Mouse (Mus musculus) forebrain, postnatal 0 days (tissue): ENCODE measurements around the gene Tnfrsf14. TPM values are rescaled to one million over a fixed set of nuclear protein-coding genes. Genes with fewer than 3 reads are reported as not detected.

Source experiments
- ATAC-seq: fragments of 200-750 bp; cut with Nextera tagmentation; 2 replicates; pipeline ENCODE4 v1.8.0; 2017; ENCODE audit warnings: mild to moderate bottlenecking, moderate library complexity
- DNase-seq: peaks from one replicate; pipeline ENCODE4 v3.0.0-alpha.2; 2015
- H3K27ac ChIP-seq: fragments of 300-500 bp; sonication (generic); 2 replicates; pipeline ENCODE4 v1.5.1; 2014; ENCODE audit warnings: low read depth, mild to moderate bottlenecking, antibody characterized with exemption, low read length, moderate library complexity, mixed read lengths
- H3K27me3 ChIP-seq: fragments of 300-500 bp; sonication (generic); 2 replicates; pipeline ENCODE4 v1.6.1; 2014; ENCODE audit warnings: mild to moderate bottlenecking, low read length, mixed read lengths; ENCODE audit not compliant: insufficient read depth
- H3K36me3 ChIP-seq: fragments of 300-500 bp; sonication (generic); 2 replicates; pipeline ENCODE4 v1.6.1; 2014; ENCODE audit warnings: mild to moderate bottlenecking, moderate library complexity; ENCODE audit not compliant: insufficient read depth
- H3K4me1 ChIP-seq: fragments of 300-500 bp; sonication (generic); 2 replicates; pipeline ENCODE4 v1.6.1; 2014; ENCODE audit warnings: antibody characterized with exemption; ENCODE audit not compliant: insufficient read depth
- H3K4me2 ChIP-seq: fragments of 300-500 bp; sonication (generic); 2 replicates; pipeline ENCODE4 v1.6.1; 2014; ENCODE audit warnings: low read depth, mild to moderate bottlenecking, moderate library complexity
- H3K4me3 ChIP-seq: fragments of 300-500 bp; sonication (generic); 2 replicates; pipeline ENCODE4 v1.5.1; 2014; ENCODE audit warnings: low read depth, low read length, mixed read lengths
- H3K9ac ChIP-seq: fragments of 300-500 bp; sonication (generic); 2 replicates; pipeline ENCODE4 v1.6.1; 2014; ENCODE audit warnings: mild to moderate bottlenecking
- H3K9me3 ChIP-seq: fragments of 300-500 bp; sonication (generic); 2 replicates; pipeline ENCODE4 v1.6.1; 2016; ENCODE audit warnings: low read length
- CTCF ChIP-seq: sonication (generic); IDR thresholded peaks from 2 replicates; pipeline ENCODE4 v1.5.1; 2016; ENCODE audit warnings: antibody characterized with exemption, control low read depth, low read depth
- WGBS: fragments of 180-500 bp; shearing (Covaris S2); extraction: QIAGEN DNeasy Blood & Tissue Kit; methylation state at CpG from one replicate; pipeline ENCODE4 v1.1.7; 2014; 5-methylcytosine and 5-hydroxymethylcytosine counted together
- polyA plus RNA-seq: library from polyadenylated mRNA; unstranded; fragments of >200 nt; fragmentation: Nextera tagmentation; extraction: Ambion mirVana; gene quantifications from 2 replicates; pipeline ENCODE4 v1.2.1, GENCODE M21; 2015
- total RNA-seq: library from RNA; depleted of rRNA; stranded (reverse); fragments of >200 nt; gene quantifications from 2 replicates; pipeline ENCODE4 v1.2.3, GENCODE M21; 2014

Tnfrsf14 gene
- total and polyA plus RNA-seq, 2 experiments from 2014 or later, result not detected

DNA sequence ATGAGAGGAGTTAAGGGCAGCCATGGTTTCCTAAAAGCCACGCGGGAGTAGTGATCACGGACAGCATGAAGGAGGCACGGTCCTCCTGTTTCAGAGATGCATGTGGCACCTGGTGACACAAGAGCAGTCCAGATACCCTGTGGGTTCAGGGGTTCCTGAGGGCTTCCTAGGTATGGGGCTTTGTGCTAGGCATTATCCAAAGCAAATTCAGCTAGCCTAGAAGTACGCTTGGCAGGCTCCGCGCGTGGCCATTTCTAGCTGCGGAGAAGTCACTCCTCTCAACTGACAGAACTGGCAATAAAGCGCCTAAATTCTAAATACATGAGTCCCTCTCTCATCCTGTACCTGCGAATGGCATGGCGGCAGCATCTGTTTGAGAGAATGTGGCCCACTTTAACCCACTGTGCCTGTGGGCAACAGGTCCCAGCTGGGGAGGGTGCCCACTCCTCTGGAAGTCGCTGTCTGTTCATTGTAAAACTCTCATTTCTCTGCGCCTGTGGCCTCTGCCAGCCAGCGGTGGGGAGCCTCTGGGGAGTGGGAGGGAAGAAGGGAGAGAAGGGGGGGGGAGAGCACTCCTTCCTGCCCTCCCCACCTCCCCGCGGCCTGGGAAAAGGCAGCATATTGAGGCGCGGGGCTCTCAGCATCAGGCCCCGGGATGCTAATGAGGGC lies 31.8 kb upstream of the Tnfrsf14 start:
- H3K4me2 ChIP-seq, result peak overlapping the region; percentile 96
- H3K9ac ChIP-seq, result peak overlapping the region; percentile 68
- H3K36me3 ChIP-seq, result no peaks in the 10 kb centered on the region
- no peak for TF ChIP-seq CTCF
- H3K27ac ChIP-seq, result 0 out of 2 replicates have a peak overlapping the region, but pooled peaks have one; percentile 70
- ATAC-seq (no peak; the same call in 1 of the 2 replicates), DNase-seq (peak; percentile 42)
- peaks cover 36% of the 10 kb centered on the region for H3K4me1 ChIP-seq
- 11% methylated on average over 20 of the region's 20 CpGs for WGBS
- H3K27me3 ChIP-seq, result no peaks in the 10 kb centered on the region
- no peaks in the 10 kb centered on the region for H3K9me3 ChIP-seq
- peak overlapping the region; percentile 74 for H3K4me3 ChIP-seq

DNA sequence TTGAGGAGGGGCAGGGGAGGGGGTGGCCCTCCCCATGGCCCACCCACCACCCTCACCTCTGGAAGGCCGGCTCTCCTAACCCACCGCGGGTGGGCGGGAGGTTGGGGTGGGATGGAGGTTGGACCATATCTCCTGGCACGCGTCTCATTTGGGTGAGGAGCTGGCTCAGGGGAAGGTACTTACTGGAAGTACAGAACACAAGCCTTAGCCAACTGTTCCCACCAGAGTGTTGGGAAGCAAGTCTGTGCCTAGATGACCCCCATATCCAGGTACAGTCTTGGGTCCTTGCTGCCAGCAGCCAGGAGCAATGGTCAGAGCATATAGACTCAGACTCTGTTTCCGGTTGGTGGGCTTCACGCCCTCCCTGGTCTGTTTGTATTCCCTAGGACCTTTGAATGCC lies 30.3 kb upstream of the Tnfrsf14 start:
- no peak overlapping the region for H3K9ac ChIP-seq
- TF ChIP-seq CTCF, result no peak
- H3K36me3 ChIP-seq, result no peaks in the 10 kb centered on the region
- ATAC-seq, result no peak
- 10% methylated on average over 8 of the region's 8 CpGs for WGBS
- peak overlapping the region; percentile 34 for H3K4me2 ChIP-seq
- H3K4me3 ChIP-seq, result no peak overlapping the region
- DNase-seq, result no peak
- H3K4me1 ChIP-seq, result peaks cover 32% of the 10 kb centered on the region
- no peaks in the 10 kb centered on the region for H3K27me3 ChIP-seq
- no peak overlapping the region for H3K27ac ChIP-seq
- no peaks in the 10 kb centered on the region for H3K9me3 ChIP-seq

DNA sequence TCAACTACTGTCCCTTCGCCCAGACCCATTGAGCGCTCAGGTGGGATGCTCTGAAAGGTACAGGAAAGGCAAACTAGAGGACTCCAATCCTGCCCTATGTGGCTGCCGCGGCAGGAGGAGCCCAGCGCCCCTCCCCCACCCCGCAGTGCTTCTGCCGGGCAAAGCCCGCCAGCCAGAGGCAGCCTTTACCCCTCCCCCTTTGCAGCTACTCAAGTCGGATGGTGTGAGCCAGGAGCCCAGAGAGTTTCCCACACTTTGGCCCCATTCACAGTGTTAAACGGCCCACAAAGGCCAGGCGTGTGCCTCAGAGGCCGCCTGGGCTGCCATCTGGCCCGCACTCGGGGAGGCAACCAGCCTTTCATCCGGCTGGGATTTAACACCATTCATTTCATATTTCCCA lies 29.8 kb upstream of the Tnfrsf14 start:
- peak; percentile 82 for DNase-seq
- Histone ChIP-seq H3K4me1 (peaks cover 31% of the 10 kb centered on the region), H3K27ac (no peak overlapping the region)

DNA sequence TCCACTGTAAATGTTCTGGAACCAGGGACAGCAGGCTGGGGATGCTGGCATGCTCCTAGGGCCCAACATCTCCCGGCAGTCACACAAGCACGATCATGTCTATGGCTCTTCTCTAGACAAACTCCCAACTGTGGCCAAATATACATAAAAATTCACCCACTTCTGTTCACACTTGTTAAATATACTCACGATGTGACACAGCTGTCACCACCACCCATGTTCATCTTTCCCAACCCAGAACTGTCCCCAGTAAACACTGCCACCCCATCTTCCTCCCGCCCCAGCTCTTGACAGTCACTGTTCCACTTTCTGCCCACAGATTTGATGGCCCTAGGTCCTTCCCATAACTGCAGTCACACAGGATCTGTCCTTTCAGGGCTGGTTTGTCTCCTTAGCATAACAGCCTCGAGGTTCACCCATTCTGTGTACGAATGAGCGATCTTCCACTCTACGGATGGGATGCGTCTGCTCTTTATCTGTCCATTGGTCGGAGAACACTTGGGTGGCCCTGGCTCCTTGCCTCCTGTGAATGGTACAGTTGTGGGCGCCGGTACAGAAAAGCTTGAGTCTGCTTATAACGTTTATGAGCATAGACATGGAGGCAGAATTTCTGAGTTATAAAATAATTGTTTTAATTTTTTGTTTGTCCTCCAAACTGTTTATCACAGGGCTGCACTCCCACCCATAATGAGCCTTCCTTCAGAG lies 29.1 kb upstream of the Tnfrsf14 start:
- WGBS, result 33% methylated on average over 13 of the region's 13 CpGs

More for the DNA sequence above, 29.8 kb upstream of the Tnfrsf14 start:
- H3K27me3 ChIP-seq, result no peaks in the 10 kb centered on the region
- TF ChIP-seq CTCF, result no peak
- H3K4me3 ChIP-seq, result no peak overlapping the region
- H3K36me3 ChIP-seq, result no peaks in the 10 kb centered on the region
- peak overlapping the region; percentile 31; the same call in 1 of the 2 replicates for H3K9ac ChIP-seq
- ATAC-seq, result peak; percentile 66
- WGBS, result 2% methylated on average over 15 of the region's 15 CpGs
- H3K4me2 ChIP-seq, result peak overlapping the region; percentile 34
- no peaks in the 10 kb centered on the region for H3K9me3 ChIP-seq

DNA sequence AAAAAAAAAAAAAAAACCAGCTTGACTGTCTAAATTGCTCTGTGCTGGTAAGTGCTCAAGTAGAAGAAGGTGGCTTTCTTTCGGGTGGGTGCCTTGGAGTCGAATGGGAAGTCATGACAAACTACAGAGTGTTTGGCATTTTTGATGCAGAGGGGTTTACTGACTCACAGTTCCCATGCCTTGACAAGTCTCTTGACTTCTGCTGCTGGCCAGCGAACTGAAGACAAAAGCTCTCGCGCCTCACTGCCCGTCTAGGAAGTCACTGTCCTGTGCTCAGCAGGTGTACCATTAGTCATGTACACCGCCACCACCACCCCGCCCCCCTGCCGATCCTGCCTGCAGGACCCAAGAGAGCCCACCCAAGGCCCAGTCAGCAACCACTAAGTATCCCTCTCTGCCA lies 28.2 kb upstream of the Tnfrsf14 start:
- TF ChIP-seq CTCF, result no peak
- Histone ChIP-seq H3K4me1 (peaks cover 22% of the 10 kb centered on the region), H3K9me3 (no peaks in the 10 kb centered on the region), H3K27ac (no peak overlapping the region), H3K9ac (no peak overlapping the region), H3K36me3 (no peaks in the 10 kb centered on the region), H3K4me2 (no peak overlapping the region), H3K4me3 (no peak overlapping the region), H3K27me3 (no peaks in the 10 kb centered on the region)
- WGBS, result 58% methylated on average over 9 of the region's 9 CpGs
- no peak for DNase-seq
- ATAC-seq, result no peak

More for the DNA sequence above, 29.1 kb upstream of the Tnfrsf14 start:
- Histone ChIP-seq H3K36me3 (no peaks in the 10 kb centered on the region), H3K4me1 (peaks cover 24% of the 10 kb centered on the region), H3K27me3 (no peaks in the 10 kb centered on the region), H3K4me3 (no peak overlapping the region), H3K27ac (no peak overlapping the region), H3K4me2 (peak overlapping the region; percentile 34; the same call in 1 of the 2 replicates), H3K9ac (peak overlapping the region; percentile 31; the same call in 1 of the 2 replicates), H3K9me3 (no peaks in the 10 kb centered on the region)
- ATAC-seq (no peak), DNase-seq (no peak)
- TF ChIP-seq CTCF, result no peak

GRCm38 (mm10) chr4:154952461-154953241 lies 24.3 kb upstream of the Tnfrsf14 start:
- ATAC-seq (peak; percentile 8; the same call in 1 of the 2 replicates), DNase-seq (peak; percentile 50)
- Histone ChIP-seq H3K36me3 (no peaks in the 10 kb centered on the region), H3K27me3 (no peaks in the 10 kb centered on the region), H3K4me3 (no peak overlapping the region), H3K27ac (no peak overlapping the region), H3K9me3 (no peaks in the 10 kb centered on the region), H3K4me2 (peak overlapping the region; percentile 13), H3K9ac (no peak overlapping the region), H3K4me1 (peaks cover 7% of the 10 kb centered on the region)
- 1% methylated on average over 26 of the region's 26 CpGs for WGBS
- no peak for TF ChIP-seq CTCF
